Mouse (Mus musculus) T-cell, adult 2 months (primary cell): ENCODE data around the gene Sfxn5.

ENCODE experiments used
- DNase-seq: peaks from one replicate; pipeline ENCODE4 v3.0.0; 2022; ENCODE audit warnings: low spot score

Sfxn5 gene

GRCm38 (mm10) chr6:85333000-85333669 is at the start of gene Sfxn5:
TSS of gene Sfxn5 (minus strand) at chr6:85333422.
- peak; percentile 92 for DNase-seq

- no peak for DNase-seq
Observed at GRCm38 (mm10) chr6:85382791-85383190, 49.6 kb upstream of the Sfxn5 start.

GRCm38 (mm10) chr6:85381648-85382020 is 48.4 kb upstream of the Sfxn5 start:
- no peak for DNase-seq

GRCm38 (mm10) chr6:85380901-85381647 is 47.9 kb upstream of the Sfxn5 start:
- no peak for DNase-seq

GRCm38 (mm10) chr6:85380201-85380900 is 47.1 kb upstream of the Sfxn5 start:
- DNase-seq, result peak; percentile 42

DNA sequence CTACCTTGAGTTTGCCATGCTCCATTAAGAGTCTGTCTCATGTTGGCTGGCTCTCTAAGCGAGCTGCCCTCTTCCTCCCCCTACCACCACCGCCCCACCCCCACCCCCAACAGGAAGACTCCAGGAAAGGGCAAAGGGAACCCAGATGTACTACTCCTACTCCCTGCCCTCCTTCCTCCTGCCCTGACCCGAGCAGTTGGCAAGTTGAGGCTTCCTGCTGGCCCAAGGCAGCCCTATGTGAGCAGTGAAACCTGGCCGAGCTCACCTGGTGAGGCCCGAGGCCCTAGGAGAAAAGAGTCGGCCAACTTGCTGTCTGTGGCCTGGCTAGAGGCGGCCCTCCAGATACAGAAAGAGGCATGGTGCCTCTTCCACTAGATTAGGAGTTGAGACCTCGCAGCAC is 45.4 kb upstream of the Sfxn5 start:
- DNase-seq, result no peak

GRCm38 (mm10) chr6:85377876-85378275 is 44.7 kb upstream of the Sfxn5 start:
- DNase-seq, result no peak

DNA sequence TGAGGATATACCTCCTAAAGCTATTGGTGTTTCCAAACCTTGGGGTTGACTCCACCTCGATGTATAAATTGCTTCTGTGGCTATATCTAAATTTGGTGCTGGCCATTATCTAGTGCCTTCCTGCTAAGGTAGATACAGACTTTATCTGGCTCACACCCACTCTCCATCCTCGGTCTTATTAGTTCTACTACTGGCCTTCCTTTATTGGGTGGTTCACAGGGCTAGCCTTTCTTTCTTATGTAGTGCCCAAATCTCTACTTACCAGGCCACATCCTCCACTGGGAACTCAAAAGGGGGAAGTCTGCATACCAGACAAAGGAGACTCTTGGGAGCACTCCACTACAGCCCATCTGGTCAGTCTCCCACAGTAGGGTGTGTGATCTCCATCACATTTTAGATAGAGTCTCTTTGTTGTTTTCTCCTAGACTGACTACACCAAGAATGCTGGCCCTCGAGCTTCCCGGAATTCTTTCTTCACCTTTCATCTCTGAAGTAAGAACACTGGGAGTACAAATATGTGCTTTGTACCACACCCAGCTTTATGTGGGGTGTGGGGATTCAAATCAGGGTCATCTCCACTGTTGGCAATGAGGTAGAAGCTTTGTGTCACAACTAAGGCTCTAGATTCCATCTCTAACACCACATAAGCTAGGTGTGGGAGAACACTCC is 44.0 kb upstream of the Sfxn5 start:
- no peak for DNase-seq

- DNase-seq, result peak; percentile 93
Observed at GRCm38 (mm10) chr6:85374734-85375114, 41.5 kb upstream of the Sfxn5 start.

DNA sequence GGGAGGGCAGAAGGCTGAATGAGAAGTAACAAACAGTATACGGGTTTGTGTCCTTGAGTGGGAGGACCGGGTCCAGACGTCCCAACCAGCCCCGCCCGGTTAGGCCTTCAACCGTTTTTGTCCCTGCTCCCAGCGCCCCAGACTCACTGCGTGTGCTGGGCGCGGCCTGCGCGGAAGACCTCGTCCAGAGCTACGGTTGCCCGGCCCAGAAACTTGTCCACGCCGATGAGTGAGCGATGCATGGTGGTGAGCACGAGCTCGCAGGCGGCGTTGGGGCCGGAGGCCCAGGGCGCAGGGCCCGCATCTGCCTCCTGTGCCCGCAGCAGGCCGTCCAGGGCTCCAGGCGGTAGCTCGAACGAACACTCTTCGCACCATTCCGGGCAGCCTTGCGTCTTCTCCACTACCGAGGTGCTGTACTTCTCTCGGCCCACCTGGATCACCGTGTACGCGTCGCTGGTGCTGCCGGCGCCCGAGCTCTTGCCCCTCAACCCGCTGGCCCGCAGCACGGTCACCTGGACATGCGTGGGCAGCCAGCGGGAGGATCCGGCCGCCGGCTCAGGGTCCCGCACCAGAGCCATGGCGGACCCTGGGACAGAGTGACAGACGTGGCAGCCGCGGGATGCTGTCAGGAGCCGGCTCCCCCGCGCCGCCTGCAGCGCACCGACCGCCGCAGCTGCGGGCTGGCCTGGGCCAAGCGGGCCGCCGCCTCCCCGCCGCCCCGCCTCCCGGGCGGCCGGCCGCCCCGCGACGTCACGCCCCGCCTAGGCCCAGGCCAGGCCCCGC is 40.9 kb upstream of the Sfxn5 start, which contains the start of gene Rab11fip5:
Gene Rab11fip5 (minus strand): TSS at position 684 of the 783 bp plus-strand sequence.
- no peak for DNase-seq

GRCm38 (mm10) chr6:85373066-85373860 is 40.0 kb upstream of the Sfxn5 start:
- DNase-seq, result no peak

- no peak for DNase-seq
Observed at GRCm38 (mm10) chr6:85372496-85372895, 39.3 kb upstream of the Sfxn5 start.

DNA sequence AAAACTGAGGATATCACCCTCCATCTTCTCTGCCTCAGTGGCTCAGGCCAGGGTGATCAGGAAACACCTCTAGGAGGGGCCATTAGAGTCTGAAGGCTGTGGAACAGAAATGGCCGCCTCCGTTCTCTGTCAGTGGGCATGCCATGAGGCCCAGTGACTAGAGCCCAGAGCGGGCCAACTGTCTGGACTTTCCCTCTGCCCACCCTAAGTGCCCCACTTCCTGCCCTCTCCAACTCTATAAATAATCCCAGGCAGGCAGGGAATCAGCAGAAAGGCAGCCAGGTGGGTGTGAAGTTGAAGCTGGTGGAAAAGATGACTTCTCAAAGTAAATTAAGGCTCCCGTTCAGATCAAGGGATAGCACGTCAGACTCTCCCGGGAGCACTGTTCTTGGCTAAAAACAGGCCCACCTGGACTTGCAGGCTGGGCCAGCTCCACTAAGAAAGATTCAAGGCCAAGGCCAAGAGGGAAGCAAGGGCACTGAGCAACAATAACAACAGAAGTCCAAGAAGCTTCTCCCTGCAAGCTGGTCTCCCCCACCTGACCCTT is 38.7 kb upstream of the Sfxn5 start:
- no peak for DNase-seq

DNA sequence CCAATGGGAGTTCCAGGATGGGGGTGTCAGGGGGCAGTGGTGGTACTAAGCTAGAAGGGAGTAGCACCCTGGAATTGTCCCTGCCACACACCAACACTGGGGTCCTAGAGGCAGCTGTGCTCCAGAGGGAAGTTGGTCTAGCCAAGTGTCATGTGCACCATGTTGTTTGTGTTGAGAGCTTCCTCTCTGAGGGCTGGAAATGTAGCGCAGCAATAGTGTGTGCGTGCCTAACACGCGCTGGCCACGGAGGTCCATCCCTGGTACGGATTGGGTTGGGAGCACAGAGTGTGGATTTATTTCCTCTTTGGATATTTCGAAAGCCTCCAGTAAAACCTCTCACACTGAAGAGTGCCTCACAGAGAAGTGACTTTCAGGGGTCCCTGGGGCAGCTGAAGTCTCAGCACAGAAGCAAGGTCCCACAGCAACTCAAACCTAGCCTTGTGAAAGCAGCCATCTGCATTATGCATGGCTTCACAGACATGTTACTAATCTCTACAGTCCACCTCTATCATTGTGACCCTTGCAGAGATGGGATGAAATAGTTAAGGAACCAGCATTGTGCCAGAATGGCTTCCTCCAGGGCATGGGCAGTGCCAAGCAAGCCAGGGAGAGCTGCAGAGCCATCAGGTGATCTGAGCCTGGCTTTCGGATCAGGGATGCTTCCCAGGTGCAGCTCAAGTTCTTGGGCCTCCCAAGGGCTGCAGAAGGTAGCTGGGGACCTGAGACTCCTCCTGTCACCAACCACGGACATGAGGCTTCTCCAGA is 37.6 kb upstream of the Sfxn5 start:
- no peak for DNase-seq

DNA sequence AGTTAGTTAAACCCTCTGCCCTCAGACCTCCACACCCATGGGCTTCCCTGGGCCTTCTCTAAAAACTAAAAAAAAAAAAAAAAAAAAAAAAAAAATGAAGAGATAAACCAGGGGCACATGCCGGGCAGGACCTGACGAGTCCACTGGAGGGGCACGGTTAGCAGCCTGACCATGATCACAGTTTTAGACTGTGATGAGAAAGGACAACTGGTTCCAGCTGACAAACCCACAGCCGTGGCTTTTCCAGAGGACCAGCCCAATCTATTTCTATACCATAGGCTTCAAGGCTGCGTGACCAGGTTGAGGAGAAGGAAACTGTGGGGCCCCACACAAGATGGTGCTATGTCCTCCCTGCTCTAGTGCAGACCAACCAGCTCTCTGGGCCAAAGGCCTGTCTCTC is 36.8 kb upstream of the Sfxn5 start:
- DNase-seq, result no peak

DNA sequence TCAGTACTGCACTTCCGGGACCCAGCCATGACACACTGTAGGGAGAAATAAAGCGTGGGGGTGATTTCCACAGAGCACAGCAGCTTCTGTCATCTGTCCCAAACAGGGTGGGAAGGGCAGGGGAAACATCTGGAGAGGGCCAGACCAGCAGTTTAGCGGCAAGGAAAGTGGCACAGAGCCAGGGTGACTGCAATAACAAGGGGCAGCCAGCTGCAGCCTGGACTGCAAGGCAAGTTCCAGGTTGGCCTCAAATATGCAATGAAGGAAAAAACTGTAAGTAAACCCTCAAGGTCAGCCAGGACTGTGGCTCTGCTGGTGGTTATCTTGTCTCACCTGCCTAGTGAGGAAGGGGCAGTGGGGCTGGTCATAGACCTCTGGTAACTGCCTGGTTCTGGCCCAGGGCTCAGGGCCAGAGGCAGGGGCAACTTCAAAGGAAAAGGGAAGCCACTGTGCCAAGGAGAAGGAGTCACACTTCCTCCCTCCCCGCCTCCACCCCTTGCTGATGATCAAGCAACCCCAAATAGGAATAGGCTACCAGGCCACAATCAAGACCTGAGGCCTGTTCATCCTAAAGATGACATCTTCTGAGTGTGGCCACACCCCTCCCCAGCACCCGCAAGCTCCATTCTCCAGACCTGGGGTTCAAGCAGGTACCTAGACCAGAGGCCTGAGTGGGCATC is 36.1 kb upstream of the Sfxn5 start:
- no peak for DNase-seq

GRCm38 (mm10) chr6:85368722-85369121 is 35.5 kb upstream of the Sfxn5 start:
- no peak for DNase-seq

DNA sequence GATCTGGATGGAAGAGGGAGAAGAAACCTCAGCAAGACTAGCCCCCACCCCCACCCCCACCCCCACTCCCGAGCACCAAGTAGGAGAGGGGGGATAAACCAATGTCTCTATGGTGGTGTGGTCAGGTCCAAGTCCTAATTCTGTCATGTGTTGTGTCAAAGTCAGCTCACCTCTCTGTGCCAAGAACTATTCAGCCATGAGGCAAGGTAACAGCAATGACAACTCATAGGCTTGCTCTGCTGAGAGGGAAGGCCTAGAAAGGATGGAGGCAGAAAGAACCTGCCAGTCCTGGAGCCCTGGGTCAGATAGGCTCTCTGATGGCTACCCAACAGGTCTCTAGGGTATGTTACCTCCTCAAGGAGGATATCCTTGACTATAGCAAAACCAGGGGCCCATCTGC is 34.9 kb upstream of the Sfxn5 start:
- DNase-seq, result no peak

DNA sequence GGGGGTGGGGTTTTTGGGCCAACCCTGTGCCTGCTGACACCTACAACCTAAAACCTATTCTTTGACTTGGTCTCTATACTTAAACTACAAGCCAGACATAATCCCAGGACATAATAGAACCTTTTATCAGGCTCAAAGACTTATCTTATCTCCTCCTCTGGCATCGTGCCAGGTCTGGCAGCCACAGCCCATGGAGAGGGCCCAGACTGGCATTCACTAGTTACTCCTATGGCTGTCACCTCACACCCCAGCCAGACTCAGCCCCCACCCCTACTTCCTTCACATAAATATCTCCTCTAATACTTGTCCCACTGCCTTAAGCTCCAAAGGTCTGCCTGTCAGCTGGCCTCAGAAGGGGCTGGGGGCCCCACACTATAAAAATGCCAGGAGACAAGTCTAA is 33.2 kb upstream of the Sfxn5 start:
- DNase-seq, result no peak
